Mouse (Mus musculus) frontal cortex, postnatal 25 days (tissue): Measurements from ENCODE around the gene Idi1.
"Not testable (repeated sequence)": the region's sequence is repeated elsewhere in the genome, so short reads cannot be mapped to it uniquely, and the experiment has no call there.

ENCODE experiments used
- DNase-seq, 2 experiments: peaks; one replicate each; pipeline ENCODE4 v3.0.0; 2022; ENCODE audit warnings: low spot score in 2 of 2

Idi1 gene

GRCm38 (mm10) chr13:8886185-8886560, 872 bp downstream of the Idi1 start:
- DNase-seq = no peak

GRCm38 (mm10) chr13:8888603-8889002, 3.3 kb downstream of the Idi1 start:
- no peak for DNase-seq

- DNase-seq = not testable (repeated sequence)
Observed at GRCm38 (mm10) chr13:8905986-8906385, 20.7 kb downstream of the Idi1 start.

GRCm38 (mm10) chr13:8913890-8914289, 28.6 kb downstream of the Idi1 start:
- DNase-seq = not testable (repeated sequence)

GRCm38 (mm10) chr13:8933499-8933898, 48.2 kb downstream of the Idi1 start:
- no peak for DNase-seq

- not testable (repeated sequence) for DNase-seq
Observed at GRCm38 (mm10) chr13:8937611-8938140, 52.4 kb downstream of the Idi1 start.

- not testable (repeated sequence) for DNase-seq
Observed at GRCm38 (mm10) chr13:8941110-8941509, 55.8 kb downstream of the Idi1 start.

GRCm38 (mm10) chr13:8941701-8942100, 56.4 kb downstream of the Idi1 start:
- DNase-seq = not testable (repeated sequence)
